In the genomic region with DNA sequence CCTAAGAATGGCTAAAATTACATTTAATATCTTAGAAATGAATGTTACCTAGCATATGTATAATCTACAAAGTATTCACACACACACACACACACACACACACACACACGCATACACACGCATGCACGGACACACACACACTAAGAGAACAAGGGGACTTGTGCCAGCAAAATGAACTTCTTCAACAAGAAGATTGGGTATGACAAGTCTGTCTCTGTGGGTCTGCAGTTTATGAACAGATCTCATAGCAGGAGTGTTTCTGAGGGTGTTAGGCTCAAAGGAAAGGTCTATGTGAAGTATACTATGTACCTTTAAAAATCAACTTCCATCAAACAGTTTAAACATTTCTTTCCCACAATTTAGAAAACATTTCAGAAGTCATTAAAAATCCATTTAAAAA, we compare ENCODE assay signal across 18 mouse cellular contexts. TPM values are rescaled to one million over a fixed set of nuclear protein-coding genes. Genes with fewer than 3 reads are reported as not detected.
DNase-seq lines count a peak whose midpoint lies in the region; ATAC-seq lines count a peak whose summit lies in the region.
"Had no signal": no experiment of that assay in that cellular context is flagged by ENCODE, and none has a peak within 500 bp of the region (broad histone marks: within the 10 kb centered on the region; RNA-seq: fewer than 3 reads in every experiment).

No protein-coding gene starts in this region.

- H3K36me3 ChIP-seq in embryonic facial prominence, embryonic 14.5 days (ENCODE audit: control insufficient read depth, insufficient read depth, low read length), result no peaks in the 10 kb centered on the region
- H3K36me3 ChIP-seq in limb, embryonic 12.5 days, result no peaks in the 10 kb centered on the region
- no peaks in the 10 kb centered on the region for H3K36me3 ChIP-seq in neural tube, embryonic 15.5 days
- no peaks in the 10 kb centered on the region for H3K36me3 ChIP-seq in midbrain, embryonic 11.5 days (ENCODE audit: control insufficient read depth, insufficient read depth, low read length)
- H3K36me3 ChIP-seq in intestine, embryonic 15.5 days, result no peaks in the 10 kb centered on the region
- H3K36me3 ChIP-seq: heart, embryonic 15.5 days; hindbrain, embryonic 13.5 days had no signal

- H3K4me2 ChIP-seq in embryonic facial prominence, embryonic 14.5 days (ENCODE audit: low read depth, low read length), result peak overlapping the region; percentile 55
- H3K4me2 ChIP-seq in limb, embryonic 12.5 days, result peak overlapping the region; percentile 51
- H3K4me2 ChIP-seq in neural tube, embryonic 15.5 days, result no peak overlapping the region
- no peak overlapping the region for H3K4me2 ChIP-seq in midbrain, embryonic 11.5 days
- H3K4me2 ChIP-seq in intestine, embryonic 15.5 days (replicated peaks), result no peak overlapping the region
- H3K4me2 ChIP-seq: heart, embryonic 11.5 days; heart, embryonic 15.5 days; hindbrain, embryonic 13.5 days had no signal

- 62% methylated on average over 3 of the region's 3 CpGs for WGBS in embryonic facial prominence, embryonic 14.5 days
- WGBS in limb, embryonic 12.5 days, result 69% methylated on average over 3 of the region's 3 CpGs
- WGBS in neural tube, embryonic 15.5 days, result 90% methylated on average over 3 of the region's 3 CpGs
- WGBS in midbrain, embryonic 11.5 days, result 90% methylated on average over 3 of the region's 3 CpGs
- WGBS in intestine, embryonic 15.5 days, result 88% methylated on average over 3 of the region's 3 CpGs

- peaks cover 43% of the 10 kb centered on the region for H3K4me1 ChIP-seq in embryonic facial prominence, embryonic 14.5 days (ENCODE audit: control insufficient read depth, insufficient read depth, low read length)
- H3K4me1 ChIP-seq in limb, embryonic 12.5 days (replicated peaks), result peaks cover 56% of the 10 kb centered on the region
- peaks cover 9% of the 10 kb centered on the region; the same call in 1 of the 2 replicates for H3K4me1 ChIP-seq in neural tube, embryonic 15.5 days
- H3K4me1 ChIP-seq in midbrain, embryonic 11.5 days (ENCODE audit: control insufficient read depth, insufficient read depth, low read length), result no peaks in the 10 kb centered on the region
- H3K4me1 ChIP-seq in intestine, embryonic 15.5 days (replicated peaks), result no peaks in the 10 kb centered on the region
- H3K4me1 ChIP-seq: hindbrain, embryonic 13.5 days had no signal

- peak; percentile 63 for DNase-seq in adipocyte (ENCODE audit: low spot score)
- DNase-seq in embryonic facial prominence, embryonic 14.5 days (ENCODE audit: low spot score), result no peak
- no peak for DNase-seq in midbrain, embryonic 11.5 days (ENCODE audit: low spot score, missing footprints)
- DNase-seq: adrenal gland, postnatal 14 days; cerebellum, adult 11-12 months; cerebellum, adult 9-11 months; gastrocnemius, postnatal 10 days; heart, adult 18-20 months; heart, postnatal 14 days had no signal

- H3K9me3 ChIP-seq in embryonic facial prominence, embryonic 14.5 days (ENCODE audit: control insufficient read depth, low read length), result no peaks in the 10 kb centered on the region
- no peaks in the 10 kb centered on the region for H3K9me3 ChIP-seq in limb, embryonic 12.5 days
- H3K9me3 ChIP-seq in neural tube, embryonic 15.5 days (replicated peaks), result no peaks in the 10 kb centered on the region
- H3K9me3 ChIP-seq in midbrain, embryonic 11.5 days (ENCODE audit: control insufficient read depth, low read length), result no peaks in the 10 kb centered on the region
- H3K9me3 ChIP-seq in intestine, embryonic 15.5 days, result no peaks in the 10 kb centered on the region
- H3K9me3 ChIP-seq: heart, embryonic 15.5 days; hindbrain, embryonic 13.5 days had no signal

- no peak for ATAC-seq in embryonic facial prominence, embryonic 14.5 days (ENCODE audit: low read depth)
- ATAC-seq in limb, embryonic 12.5 days (ENCODE audit: insufficient number of reproducible peaks, insufficient read depth, low FRiP score, low TSS enrichment, low read depth), result no peak
- no peak for ATAC-seq in neural tube, embryonic 15.5 days (ENCODE audit: low FRiP score)
- ATAC-seq in midbrain, embryonic 11.5 days (ENCODE audit: low FRiP score), result no peak
- no peak for ATAC-seq in intestine, embryonic 15.5 days
- ATAC-seq: forebrain, embryonic 16.5 days; hindbrain, postnatal 0 days had no signal

- peak overlapping the region; percentile 54 for H3K9ac ChIP-seq in embryonic facial prominence, embryonic 14.5 days (ENCODE audit: low read depth, low read length)
- 0 out of 2 replicates have a peak overlapping the region, but pooled peaks have one; percentile 34 for H3K9ac ChIP-seq in limb, embryonic 12.5 days (replicated peaks)
- no peak overlapping the region for H3K9ac ChIP-seq in neural tube, embryonic 15.5 days (replicated peaks)
- no peak overlapping the region for H3K9ac ChIP-seq in midbrain, embryonic 11.5 days (ENCODE audit: low read length)
- H3K9ac ChIP-seq in intestine, embryonic 15.5 days, result no peak overlapping the region
- H3K9ac ChIP-seq: heart, embryonic 15.5 days; hindbrain, embryonic 13.5 days had no signal

- peak overlapping the region; percentile 29 for H3K4me3 ChIP-seq in embryonic facial prominence, embryonic 14.5 days (ENCODE audit: low read depth, low read length)
- H3K4me3 ChIP-seq in limb, embryonic 12.5 days (replicated peaks), result peak overlapping the region; percentile 24
- no peak overlapping the region for H3K4me3 ChIP-seq in neural tube, embryonic 15.5 days (replicated peaks)
- H3K4me3 ChIP-seq in midbrain, embryonic 11.5 days (ENCODE audit: low read depth, low read length), result no peak overlapping the region
- H3K4me3 ChIP-seq in intestine, embryonic 15.5 days (replicated peaks), result no peak overlapping the region
- H3K4me3 ChIP-seq: erythroblast, embryonic 14.5 days; heart, embryonic 15.5 days; hindbrain, embryonic 13.5 days had no signal

- peak overlapping the region; percentile 86 for H3K27ac ChIP-seq in embryonic facial prominence, embryonic 14.5 days (replicated peaks; ENCODE audit: low read depth, low read length)
- 0 out of 2 replicates have a peak overlapping the region, but pooled peaks have one; percentile 50 for H3K27ac ChIP-seq in limb, embryonic 12.5 days
- H3K27ac ChIP-seq in neural tube, embryonic 15.5 days (replicated peaks), result no peak overlapping the region
- no peak overlapping the region for H3K27ac ChIP-seq in midbrain, embryonic 11.5 days (ENCODE audit: low read depth, low read length)
- H3K27ac ChIP-seq in intestine, embryonic 15.5 days, result no peak overlapping the region
- H3K27ac ChIP-seq: heart, embryonic 15.5 days; hindbrain, embryonic 13.5 days; hindbrain, postnatal 0 days had no signal

- no peaks in the 10 kb centered on the region for H3K27me3 ChIP-seq in embryonic facial prominence, embryonic 14.5 days (replicated peaks; ENCODE audit: control insufficient read depth, insufficient read depth, low read length)
- no peaks in the 10 kb centered on the region for H3K27me3 ChIP-seq in limb, embryonic 12.5 days
- H3K27me3 ChIP-seq in neural tube, embryonic 15.5 days (replicated peaks), result no peaks in the 10 kb centered on the region
- no peaks in the 10 kb centered on the region for H3K27me3 ChIP-seq in midbrain, embryonic 11.5 days (ENCODE audit: control insufficient read depth, insufficient read depth, low read length)
- no peaks in the 10 kb centered on the region for H3K27me3 ChIP-seq in intestine, embryonic 15.5 days (replicated peaks)
- H3K27me3 ChIP-seq: heart, embryonic 15.5 days; hindbrain, embryonic 13.5 days had no signal

RNA-seq across cellular contexts. Expression of gene Gorab, which starts 43.9 kb away (rescaled TPM):
- polyA plus RNA-seq in embryonic facial prominence, embryonic 14.5 days (2014; fragmentation: Nextera tagmentation; extraction: Ambion mirVana), result 25.7 and 28.5 TPM in 2 replicates
- polyA plus RNA-seq in limb, embryonic 12.5 days (2016; fragmentation: Nextera tagmentation; extraction: Ambion mirVana), result 39.8 and 40.1 TPM in 2 replicates
- polyA plus RNA-seq in neural tube, embryonic 15.5 days (2015; fragmentation: Nextera tagmentation; extraction: Ambion mirVana), result 19.3 and 19.5 TPM in 2 replicates
- 27.9 and 28.0 TPM in 2 replicates for polyA plus RNA-seq in midbrain, embryonic 11.5 days (2014; fragmentation: Nextera tagmentation; extraction: Ambion mirVana)
- 15.1 and 17.7 TPM in 2 replicates for polyA plus RNA-seq in intestine, embryonic 15.5 days (2015; fragmentation: Nextera tagmentation; extraction: Ambion mirVana)

RNA-seq across cellular contexts. Expression of gene Prrx1, which starts 46.0 kb away (rescaled TPM):
- 100 and 105 TPM in 2 replicates for polyA plus RNA-seq in embryonic facial prominence, embryonic 14.5 days (2014; fragmentation: Nextera tagmentation; extraction: Ambion mirVana)
- 194 and 204 TPM in 2 replicates for polyA plus RNA-seq in limb, embryonic 12.5 days (2016; fragmentation: Nextera tagmentation; extraction: Ambion mirVana)
- polyA plus RNA-seq in neural tube, embryonic 15.5 days (2015; fragmentation: Nextera tagmentation; extraction: Ambion mirVana), result 4.8 and 6.2 TPM in 2 replicates
- polyA plus RNA-seq in midbrain, embryonic 11.5 days (2014; fragmentation: Nextera tagmentation; extraction: Ambion mirVana), result 14.2 and 16.5 TPM in 2 replicates
- 5.0 and 6.2 TPM in 2 replicates for polyA plus RNA-seq in intestine, embryonic 15.5 days (2015; fragmentation: Nextera tagmentation; extraction: Ambion mirVana)
- polyA plus RNA-seq: erythroblast, embryonic 14.5 days had no signal

Comparison
In these comparisons a context has a peak if more than half of its experiments do, and no peak if none do; other contexts are left out.
1. H3K27ac ChIP-seq: peak in embryonic facial prominence, embryonic 14.5 days (single experiment) and limb, embryonic 12.5 days (single experiment); none in neural tube, embryonic 15.5 days (single experiment), midbrain, embryonic 11.5 days (single experiment) and intestine, embryonic 15.5 days (single experiment).
2. H3K4me2 ChIP-seq: peak in embryonic facial prominence, embryonic 14.5 days (single experiment) and limb, embryonic 12.5 days (single experiment); none in neural tube, embryonic 15.5 days (single experiment), midbrain, embryonic 11.5 days (single experiment) and intestine, embryonic 15.5 days (single experiment).
3. H3K4me3 ChIP-seq: peak in embryonic facial prominence, embryonic 14.5 days (single experiment) and limb, embryonic 12.5 days (single experiment); none in neural tube, embryonic 15.5 days (single experiment), midbrain, embryonic 11.5 days (single experiment) and intestine, embryonic 15.5 days (single experiment).
4. H3K9ac ChIP-seq: peak in embryonic facial prominence, embryonic 14.5 days (single experiment) and limb, embryonic 12.5 days (single experiment); none in neural tube, embryonic 15.5 days (single experiment), midbrain, embryonic 11.5 days (single experiment) and intestine, embryonic 15.5 days (single experiment).